Mouse (Mus musculus): ENCODE results near the gene Vamp1. TPM values are rescaled to one million over a fixed set of nuclear protein-coding genes. Genes with fewer than 3 reads are reported as not detected.

The Vamp1 gene
- total RNA-seq (2021) = 1 to 10 TPM; 5.0 to 6.5 TPM

DNA sequence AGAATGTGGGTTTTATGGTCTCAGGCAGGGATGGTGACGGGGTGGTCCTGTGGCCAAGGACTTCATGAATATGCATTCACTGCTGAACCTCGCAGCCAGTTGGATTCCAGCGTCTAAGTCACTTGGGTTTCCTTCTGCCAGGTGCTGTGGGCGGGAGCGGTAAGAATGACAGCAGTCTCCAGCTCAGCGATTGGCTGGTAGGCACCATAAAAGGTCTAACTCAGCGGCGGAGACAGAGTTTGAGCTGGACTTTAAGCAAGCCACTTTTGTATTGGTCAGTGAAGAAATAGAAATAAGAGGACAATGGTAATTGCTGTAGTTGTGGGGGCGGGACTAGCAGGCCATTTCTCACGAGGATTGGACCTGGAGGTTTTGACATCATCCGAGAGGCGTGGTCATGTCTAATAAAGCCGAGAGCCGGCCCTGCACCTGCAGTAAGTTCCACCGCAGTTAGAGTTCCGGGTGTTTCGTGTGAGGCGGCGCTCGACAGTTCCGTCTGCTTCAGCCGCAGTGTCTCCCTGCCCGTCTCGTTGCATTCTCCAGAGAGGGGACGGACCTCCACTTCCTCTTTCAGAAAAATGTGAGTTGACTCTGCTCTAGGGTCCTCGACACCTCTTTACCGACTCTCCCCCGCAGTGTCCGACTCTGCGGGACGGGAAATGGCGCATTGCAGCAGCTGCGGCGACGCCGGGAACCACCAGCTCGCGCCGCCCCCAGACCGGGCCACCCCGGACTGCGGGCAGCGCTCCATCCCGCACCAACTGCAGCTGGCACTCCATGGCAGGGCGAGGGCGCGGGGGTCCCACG lies at the start of gene Vamp1:
Vamp1 (plus strand) TSS at position 404 of the 807 bp plus-strand sequence.
- intact Hi-C loops (cut with DNase I) = loop anchor here (5.0 kb wide), 1 partner anchor 152 kb away; no protein-coding TSS in a partner anchor
- DNase-seq = peak; percentile 91 to 93

DNA sequence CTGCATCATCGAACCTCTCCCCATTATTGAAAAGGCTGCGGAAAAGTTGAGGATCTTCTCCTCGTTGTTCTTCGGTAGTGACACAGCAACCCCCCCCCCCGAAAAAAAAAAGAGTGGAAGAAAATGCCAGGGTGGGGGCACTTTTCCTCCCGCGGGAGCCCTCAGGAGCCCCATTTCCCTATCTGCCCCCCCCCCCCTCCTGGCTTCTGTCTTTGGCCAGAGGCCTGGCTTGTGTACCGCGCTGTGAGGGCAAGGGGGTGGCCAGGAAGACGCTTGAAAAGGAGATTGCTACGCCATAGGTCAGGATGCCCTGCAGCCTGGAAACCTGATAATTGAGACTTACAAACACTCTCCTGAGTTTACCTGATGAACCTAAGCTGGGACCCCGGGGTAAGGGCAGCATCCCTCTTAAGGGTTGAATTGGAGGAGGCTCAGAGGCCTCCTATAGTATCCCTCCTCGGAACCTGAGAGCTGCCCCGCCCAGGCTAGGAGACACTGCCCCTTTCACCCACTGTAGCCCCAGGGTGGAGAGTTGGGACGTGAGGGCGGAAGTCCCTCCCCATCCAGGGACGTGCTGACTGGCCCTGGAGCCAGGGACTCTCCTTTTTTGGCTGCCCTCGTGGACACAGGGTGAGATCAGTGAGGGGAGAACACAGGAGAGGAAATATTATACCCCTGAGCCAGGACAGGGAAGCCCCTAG lies 49.1 kb upstream of the Vamp1 start, which contains the start of gene Gapdh:
Gapdh (minus strand) TSS at position 417 of the 701 bp plus-strand sequence.
- intact Hi-C loops (cut with DNase I) = no loop called here
- peak; percentile 87 to 89 for DNase-seq

DNA sequence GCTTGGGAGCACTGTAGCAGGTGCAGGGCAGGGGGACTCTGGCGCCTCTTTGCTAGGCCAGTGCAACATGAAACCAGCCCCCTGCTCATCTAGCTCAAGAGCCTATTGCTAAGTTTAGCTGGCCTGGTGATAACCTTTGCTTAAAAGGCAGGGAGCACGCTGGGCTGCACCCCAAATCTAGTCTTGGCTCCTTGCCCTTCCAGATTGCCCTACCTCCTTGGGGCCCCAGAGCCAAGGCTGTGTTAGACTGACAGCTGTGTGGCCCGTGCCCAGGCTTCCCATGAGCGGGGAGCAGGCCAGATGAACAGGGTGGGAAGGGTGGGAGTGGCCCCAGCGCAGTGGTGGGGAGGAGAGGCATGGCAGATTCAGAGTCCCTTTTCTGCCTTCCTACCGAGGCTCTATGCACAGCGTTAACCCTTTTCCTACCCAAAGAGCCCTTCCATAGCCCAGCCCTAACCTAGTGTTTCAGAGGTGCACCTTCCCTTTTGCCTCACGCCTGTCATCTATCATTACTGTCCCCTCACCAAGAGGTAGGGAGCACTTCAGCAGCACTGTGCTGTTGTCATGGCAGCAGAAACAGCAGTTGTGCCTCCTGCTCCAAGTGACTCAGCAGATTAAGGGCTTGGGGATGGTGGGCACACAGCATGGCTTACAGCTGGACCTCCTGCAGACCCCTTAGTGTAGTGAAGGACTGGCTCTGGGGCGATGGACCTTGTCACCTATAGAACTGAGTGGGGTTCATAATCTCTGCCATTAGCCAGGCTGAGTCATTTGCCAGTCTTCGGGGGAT lies 48.3 kb upstream of the Vamp1 start:
- DNase-seq = peak in 1 of 2 experiments; percentile 61
- intact Hi-C loops (cut with DNase I) = no loop called here

GRCm38 (mm10) chr6:125168086-125168485 lies 47.3 kb upstream of the Vamp1 start:
- intact Hi-C loops (cut with DNase I) = loop anchor here (2.0 kb wide), 1 partner anchor 23 kb away; the partner anchor contains the start of genes Mrpl51 and Ncapd2
- DNase-seq = no peak

DNA sequence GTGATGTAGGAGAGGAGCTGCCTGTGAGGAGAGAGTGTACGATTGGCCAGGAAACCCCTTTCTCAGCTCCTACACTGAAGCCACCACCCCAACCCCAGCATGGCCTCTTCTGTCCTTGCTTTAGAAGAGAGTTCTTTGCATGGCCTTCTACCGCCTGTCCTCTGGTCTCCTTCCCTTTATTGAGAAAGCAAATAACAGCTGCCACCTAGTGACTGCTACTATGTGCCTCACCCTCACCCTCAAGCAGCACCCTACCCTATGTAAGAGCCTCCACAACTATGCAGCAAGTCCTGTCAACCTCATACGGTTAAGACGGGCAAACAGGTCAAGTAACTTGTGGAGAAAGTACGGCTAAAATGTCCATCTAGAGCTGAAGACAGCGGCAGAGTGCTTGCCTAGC lies 45.2 kb upstream of the Vamp1 start:
- no peak for DNase-seq
- intact Hi-C loops (cut with DNase I) = no loop called here

- intact Hi-C loops (cut with DNase I) = no loop called here
These were observed 42.9 kb upstream of the Vamp1 start for GRCm38 (mm10) chr6:125172474-125172873.

GRCm38 (mm10) chr6:125173256-125173655 lies 42.1 kb upstream of the Vamp1 start:
- DNase-seq = no peak
- intact Hi-C loops (cut with DNase I) = no loop called here

More at GRCm38 (mm10) chr6:125172474-125172873, 42.9 kb upstream of the Vamp1 start:
- no peak for DNase-seq

DNA sequence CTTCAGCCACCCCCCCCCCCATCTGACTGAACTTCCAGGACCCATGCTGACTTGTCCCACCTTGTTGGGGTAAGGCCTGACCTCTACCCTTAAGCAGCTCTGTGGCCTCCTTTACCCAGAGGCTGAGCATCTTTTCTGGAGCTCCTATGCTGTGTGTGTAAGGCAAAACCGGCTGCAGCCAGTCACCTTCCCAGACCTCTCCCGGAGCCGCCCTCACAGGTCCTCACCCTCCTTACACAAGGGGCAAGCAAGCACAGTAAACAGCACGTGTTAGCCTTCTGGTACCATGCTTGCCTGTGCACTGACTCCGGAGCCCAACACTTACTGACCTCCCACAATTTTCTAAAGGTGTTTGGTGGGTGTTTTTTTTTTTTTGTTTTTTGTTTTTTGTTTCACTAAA lies 39.9 kb upstream of the Vamp1 start:
- DNase-seq = no peak
- intact Hi-C loops (cut with DNase I) = no loop called here

GRCm38 (mm10) chr6:125179601-125180000 lies 35.8 kb upstream of the Vamp1 start:
- intact Hi-C loops (cut with DNase I) = no loop called here

DNA sequence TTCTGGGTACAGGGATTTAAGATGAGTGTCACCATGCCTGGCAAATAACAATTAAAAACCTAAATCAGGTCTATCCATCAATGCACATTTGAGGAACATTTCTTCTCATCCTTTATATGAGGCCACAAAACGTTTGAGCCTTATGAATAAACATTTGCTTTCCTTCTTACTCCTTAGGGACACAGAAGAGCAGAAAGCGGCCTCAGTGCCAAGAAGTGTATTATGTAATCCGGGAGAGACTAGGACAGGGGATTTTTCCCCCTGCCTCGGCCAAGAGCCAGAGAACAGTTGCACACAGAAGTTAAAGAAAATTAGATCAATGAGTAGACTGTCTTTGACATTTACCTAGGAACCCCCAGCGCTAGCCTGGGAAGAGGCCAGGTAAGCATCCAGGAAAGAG lies 33.2 kb upstream of the Vamp1 start:
- peak in 1 of 2 experiments; percentile 38 for DNase-seq
- intact Hi-C loops (cut with DNase I) = no loop called here

More at GRCm38 (mm10) chr6:125179601-125180000, 35.8 kb upstream of the Vamp1 start:
- DNase-seq = no peak

GRCm38 (mm10) chr6:125186203-125186602 lies 29.1 kb upstream of the Vamp1 start:
- intact Hi-C loops (cut with DNase I) = no loop called here
- no peak for DNase-seq

DNA sequence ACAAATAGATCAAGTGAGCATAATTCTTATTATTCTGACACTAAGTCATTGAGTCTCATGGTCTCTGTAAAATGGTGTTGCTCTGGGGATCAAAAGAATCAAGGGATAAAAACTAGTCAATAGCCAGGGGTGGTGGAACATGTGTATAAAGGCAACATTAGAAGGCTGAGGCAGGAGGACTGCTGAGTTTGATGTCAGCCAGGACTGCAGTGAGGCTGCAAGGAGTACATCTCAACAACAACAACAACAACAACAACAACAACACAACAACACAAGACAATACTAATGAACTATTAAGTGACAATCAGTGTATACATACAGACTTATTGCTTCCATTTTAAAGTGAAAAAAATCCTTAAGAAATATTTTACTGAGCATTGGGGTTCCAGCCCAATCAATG lies 24.5 kb upstream of the Vamp1 start:
- intact Hi-C loops (cut with DNase I) = loop anchor here (2.0 kb wide), 1 partner anchor 22 kb away; no protein-coding TSS in a partner anchor
- DNase-seq = no peak

DNA sequence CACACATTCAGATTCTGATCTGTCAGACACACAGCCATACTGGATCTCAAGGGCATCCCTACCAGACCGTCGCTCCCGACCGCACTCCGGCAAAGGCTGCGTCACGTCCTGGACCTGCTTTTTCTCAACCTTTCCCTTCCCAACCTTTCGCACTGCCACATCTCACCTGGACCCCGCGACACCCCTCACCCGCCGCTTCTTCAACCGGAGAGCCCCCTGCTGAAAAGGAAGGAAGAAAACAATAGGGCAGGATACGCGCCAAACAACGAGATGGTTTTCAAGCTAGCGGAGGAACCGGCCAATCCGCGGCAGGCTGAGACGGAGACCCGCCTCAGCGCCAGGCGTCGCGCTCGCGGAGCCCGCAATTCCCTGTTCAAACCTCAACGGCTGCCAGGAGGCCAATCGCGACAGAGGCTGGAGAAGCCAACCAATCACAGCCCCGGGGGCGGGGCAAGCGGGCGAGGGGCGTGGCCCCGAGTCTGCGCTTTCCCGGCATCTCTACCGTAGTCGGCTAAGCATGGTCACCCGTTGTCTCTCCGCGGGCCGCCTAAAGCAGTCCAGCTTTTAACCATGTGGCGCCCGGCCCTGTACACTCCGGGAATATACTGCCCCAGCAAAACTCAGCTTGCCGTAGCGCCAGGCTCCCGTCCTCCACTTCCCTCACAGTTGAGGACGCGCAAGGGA lies 23.9 kb upstream of the Vamp1 start, which contains the start of the genes Ncapd2 and Mrpl51:
Ncapd2 (minus strand) TSS at position 370 of the 684 bp plus-strand sequence.
Mrpl51 (plus strand) TSS at position 470 of the 684 bp plus-strand sequence.
- intact Hi-C loops (cut with DNase I) = loop anchor here (2.0 kb wide), 2 partner anchors 23 to 27 kb away; no protein-coding TSS in a partner anchor
- DNase-seq = peak; percentile 95 to 97

GRCm38 (mm10) chr6:125192016-125192714 lies 23.2 kb upstream of the Vamp1 start:
- peak; percentile 88 to 90 for DNase-seq
- intact Hi-C loops (cut with DNase I) = loop anchor here (2.0 kb wide), 1 partner anchor 27 kb away; no protein-coding TSS in a partner anchor

GRCm38 (mm10) chr6:125192841-125193240 lies 22.5 kb upstream of the Vamp1 start:
- intact Hi-C loops (cut with DNase I) = loop anchor here (2.0 kb wide), 1 partner anchor 26 kb away; no protein-coding TSS in a partner anchor

GRCm38 (mm10) chr6:125193390-125193789 lies 22.0 kb upstream of the Vamp1 start:
- intact Hi-C loops (cut with DNase I) = loop anchor here (2.0 kb wide), 1 partner anchor 25 kb away; no protein-coding TSS in a partner anchor
- DNase-seq = no peak

More at GRCm38 (mm10) chr6:125192841-125193240, 22.5 kb upstream of the Vamp1 start:
- DNase-seq = no peak

DNA sequence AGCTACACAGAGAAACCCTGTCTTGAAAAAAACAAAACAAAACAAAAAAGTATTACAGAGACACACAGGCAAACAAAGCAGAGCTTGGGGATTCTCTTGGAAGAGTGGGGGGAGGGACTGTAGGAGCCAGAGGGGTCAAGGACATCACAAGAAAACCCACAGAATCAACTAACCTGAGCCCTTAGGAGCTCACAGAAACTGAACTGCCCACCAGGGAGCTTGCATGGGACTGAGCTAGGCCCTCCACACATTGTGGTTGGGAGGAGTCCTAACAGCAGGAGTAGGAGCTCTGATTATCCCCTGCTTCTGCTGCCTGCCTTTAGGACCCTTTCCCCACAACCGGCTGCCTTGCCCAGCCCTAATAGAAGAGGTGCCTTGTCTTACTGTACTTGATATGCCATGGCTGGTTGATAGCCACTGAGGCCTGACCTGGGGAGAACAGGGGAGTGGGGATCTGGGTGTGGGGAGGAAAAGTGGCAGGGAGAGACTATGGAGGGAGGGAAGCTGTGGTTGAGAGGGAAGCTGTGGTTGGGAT lies 19.7 kb upstream of the Vamp1 start:
- DNase-seq = no peak
- intact Hi-C loops (cut with DNase I) = no loop called here

- intact Hi-C loops (cut with DNase I) = no loop called here
- DNase-seq = no peak
These were observed 19.1 kb upstream of the Vamp1 start for GRCm38 (mm10) chr6:125196301-125196700.

DNA sequence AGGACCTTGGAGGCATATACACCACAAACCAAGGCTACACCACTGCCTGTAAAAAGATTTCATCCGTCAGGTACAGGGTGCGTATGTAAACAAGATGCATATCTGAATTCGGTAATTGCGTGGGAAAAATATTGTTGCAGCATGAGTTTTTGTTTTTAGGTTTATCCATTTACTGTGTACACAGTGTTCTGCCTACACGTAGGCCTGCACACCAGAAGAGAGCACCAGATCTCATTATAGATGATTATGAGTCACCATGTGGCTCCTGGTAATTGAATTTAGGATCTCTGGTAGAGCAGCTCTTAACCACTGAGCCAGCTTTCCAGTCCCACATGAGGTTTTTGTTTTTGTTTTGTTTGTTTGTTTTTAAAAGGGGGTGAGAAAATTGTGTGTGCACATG lies 18.2 kb upstream of the Vamp1 start:
- no peak for DNase-seq
- intact Hi-C loops (cut with DNase I) = no loop called here

All from heart, postnatal 36 days (tissue).